Mouse (Mus musculus): Measurements from ENCODE around the gene Adamts17.
A peak's percentile ranks its signal among the peaks of the same experiment; 100 is the strongest.

Adamts17 gene

GRCm38 (mm10) chr7:67101418-67101973 is 262.0 kb downstream of the Adamts17 start:
- no peak for DNase-seq

GRCm38 (mm10) chr7:67110551-67111159 is 271.1 kb downstream of the Adamts17 start:
- DNase-seq, result no peak

GRCm38 (mm10) chr7:67112495-67113216 is 273.1 kb downstream of the Adamts17 start:
- DNase-seq, result peak; percentile 7 to 31

GRCm38 (mm10) chr7:67114056-67114455 is 274.5 kb downstream of the Adamts17 start:
- no peak for DNase-seq

GRCm38 (mm10) chr7:67115056-67115455 is 275.5 kb downstream of the Adamts17 start:
- no peak for DNase-seq

GRCm38 (mm10) chr7:67135140-67135539 is 295.6 kb downstream of the Adamts17 start:
- no peak for DNase-seq

GRCm38 (mm10) chr7:67142347-67143015 is 302.9 kb downstream of the Adamts17 start:
- no peak for DNase-seq

- no peak for DNase-seq
Measured at GRCm38 (mm10) chr7:67145748-67146147, 306.2 kb downstream of the Adamts17 start.

GRCm38 (mm10) chr7:67146151-67146550 is 306.6 kb downstream of the Adamts17 start:
- no peak for DNase-seq

- no peak for DNase-seq
Measured at GRCm38 (mm10) chr7:67149707-67150106, 310.2 kb downstream of the Adamts17 start.

GRCm38 (mm10) chr7:67152626-67153025 is 313.1 kb downstream of the Adamts17 start:
- no peak for DNase-seq

GRCm38 (mm10) chr7:67162135-67162534 is 322.6 kb downstream of the Adamts17 start:
- no peak for DNase-seq

- DNase-seq, result no peak
Measured at GRCm38 (mm10) chr7:67168288-67168687, 328.8 kb downstream of the Adamts17 start.

GRCm38 (mm10) chr7:67168763-67169569 is 329.4 kb downstream of the Adamts17 start:
- DNase-seq, result no peak

- no peak for DNase-seq
Measured at GRCm38 (mm10) chr7:67173522-67174195, 334.1 kb downstream of the Adamts17 start.

GRCm38 (mm10) chr7:67183786-67184185 is 344.3 kb downstream of the Adamts17 start:
- DNase-seq, result no peak

GRCm38 (mm10) chr7:67199412-67199811 is 359.9 kb downstream of the Adamts17 start:
- peak; percentile 59 to 68 for DNase-seq

Measured in thymus, postnatal 36 days (tissue).